Mouse (Mus musculus) forebrain, embryonic 14.5 days (tissue): Measurements from ENCODE around the gene Cntn1. TPM values are rescaled to one million over a fixed set of nuclear protein-coding genes. Genes with fewer than 3 reads are reported as not detected.
A peak's percentile ranks its signal among the peaks of the same experiment; 100 is the strongest.

Experiments
- ATAC-seq: fragments of 200-750 bp; cut with Nextera tagmentation; 2 replicates; pipeline ENCODE4 v1.8.0; 2017; ENCODE audit warnings: mild to moderate bottlenecking, moderate library complexity
- DNase-seq: peaks from one replicate; pipeline ENCODE4 v3.0.0-alpha.2; 2015; ENCODE audit warnings: low spot score
- H3K27ac ChIP-seq: fragments of 300-500 bp; sonication (generic); 2 replicates; pipeline ENCODE4 v1.5.1; 2014; ENCODE audit warnings: low read depth, mild to moderate bottlenecking, control low read depth, low read length, moderate library complexity
- H3K27me3 ChIP-seq: fragments of 300-500 bp; sonication (generic); replicated peaks from 2 replicates; pipeline ENCODE4 v1.6.1; 2014; ENCODE audit warnings: low read length, control low read depth, mixed read lengths; ENCODE audit not compliant: control insufficient read depth, insufficient read depth
- H3K36me3 ChIP-seq: fragments of 300-500 bp; sonication (generic); 2 replicates; pipeline ENCODE4 v1.6.1; 2014; ENCODE audit warnings: low read length, control low read depth; ENCODE audit not compliant: control insufficient read depth, insufficient read depth
- H3K4me1 ChIP-seq: fragments of 300-500 bp; sonication (generic); 2 replicates; pipeline ENCODE4 v1.6.1; 2014; ENCODE audit warnings: antibody characterized with exemption, low read length, control low read depth; ENCODE audit not compliant: control insufficient read depth, insufficient read depth
- H3K4me2 ChIP-seq: fragments of 300-500 bp; sonication (generic); 2 replicates; pipeline ENCODE4 v1.6.1; 2014; ENCODE audit warnings: mild to moderate bottlenecking, control low read depth, low read length
- H3K4me3 ChIP-seq: fragments of 300-500 bp; sonication (generic); 2 replicates; pipeline ENCODE4 v1.5.1; 2014; ENCODE audit warnings: low read depth, low read length, control low read depth
- H3K9ac ChIP-seq: fragments of 300-500 bp; sonication (generic); 2 replicates; pipeline ENCODE4 v1.6.1; 2014; ENCODE audit warnings: mild to moderate bottlenecking, low read length, control low read depth, moderate library complexity
- H3K9me3 ChIP-seq: fragments of 300-500 bp; sonication (generic); replicated peaks from 2 replicates; pipeline ENCODE4 v1.6.1; 2016; ENCODE audit warnings: low read length, control low read depth, mixed read lengths; ENCODE audit not compliant: control insufficient read depth
- WGBS: fragments of 180-500 bp; shearing (Covaris S2); extraction: QIAGEN DNeasy Blood & Tissue Kit; methylation state at CpG from one replicate; pipeline ENCODE4 v1.1.7; 2014; 5-methylcytosine and 5-hydroxymethylcytosine counted together
- polyA plus RNA-seq: library from polyadenylated mRNA; unstranded; fragments of >200 nt; fragmentation: Nextera tagmentation; extraction: Ambion mirVana; gene quantifications from 2 replicates; pipeline ENCODE4 v1.2.1, GENCODE M21; 2014

Cntn1 gene
- polyA plus RNA-seq, 1 experiment from 2014 or later = 23.4 TPM

DNA sequence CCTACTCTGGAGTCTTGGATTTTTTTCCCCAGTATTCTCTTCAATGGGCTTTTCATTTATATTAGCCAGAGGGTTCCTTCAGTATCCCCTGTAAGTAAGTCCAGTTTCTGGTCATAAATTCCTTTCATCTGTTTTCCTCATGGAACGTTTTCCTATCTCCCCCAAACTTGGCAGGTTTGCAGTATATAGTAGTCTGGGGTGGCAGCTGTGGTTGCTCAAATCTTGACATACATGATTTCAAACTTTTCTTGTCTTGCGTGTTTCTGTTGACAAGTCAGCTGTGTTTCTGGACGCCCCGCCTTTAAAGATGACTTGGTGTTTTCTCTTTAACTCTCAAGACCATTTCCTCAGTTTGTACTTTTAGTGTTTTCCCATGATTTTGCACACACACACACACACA is 155.7 kb downstream of the Cntn1 start:
- ATAC-seq = no peak

DNA sequence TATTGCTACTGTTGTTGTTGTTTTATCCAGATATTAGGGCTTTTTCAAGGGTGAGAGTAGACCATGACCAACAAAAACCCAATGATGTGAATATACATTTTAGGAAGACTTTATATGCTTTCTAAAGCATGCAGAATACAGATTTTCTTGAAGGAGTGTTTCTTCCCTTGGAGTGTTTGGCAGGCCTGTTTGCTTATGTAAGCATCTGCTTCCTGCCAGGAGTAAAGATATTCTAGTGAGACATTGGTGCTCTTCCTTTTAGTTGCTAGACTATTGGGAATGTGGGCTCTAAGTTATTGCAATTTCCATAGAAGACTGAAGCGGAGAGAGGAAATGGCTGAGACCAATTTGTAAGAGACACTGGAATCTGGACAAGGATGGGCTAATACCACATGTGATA is 158.8 kb downstream of the Cntn1 start:
- no peaks in the 10 kb centered on the region for H3K36me3 ChIP-seq
- WGBS = 97% methylated on average over 1 of the region's 1 CpGs

More for the DNA sequence above, 155.7 kb downstream of the Cntn1 start:
- Histone ChIP-seq H3K27me3 (no peaks in the 10 kb centered on the region), H3K36me3 (no peaks in the 10 kb centered on the region), H3K27ac (no peak overlapping the region), H3K9me3 (no peaks in the 10 kb centered on the region), H3K4me2 (no peak overlapping the region), H3K9ac (no peak overlapping the region), H3K4me1 (no peaks in the 10 kb centered on the region), H3K4me3 (no peak overlapping the region)
- no peak for DNase-seq
- 86% methylated on average over 4 of the region's 4 CpGs for WGBS

DNA sequence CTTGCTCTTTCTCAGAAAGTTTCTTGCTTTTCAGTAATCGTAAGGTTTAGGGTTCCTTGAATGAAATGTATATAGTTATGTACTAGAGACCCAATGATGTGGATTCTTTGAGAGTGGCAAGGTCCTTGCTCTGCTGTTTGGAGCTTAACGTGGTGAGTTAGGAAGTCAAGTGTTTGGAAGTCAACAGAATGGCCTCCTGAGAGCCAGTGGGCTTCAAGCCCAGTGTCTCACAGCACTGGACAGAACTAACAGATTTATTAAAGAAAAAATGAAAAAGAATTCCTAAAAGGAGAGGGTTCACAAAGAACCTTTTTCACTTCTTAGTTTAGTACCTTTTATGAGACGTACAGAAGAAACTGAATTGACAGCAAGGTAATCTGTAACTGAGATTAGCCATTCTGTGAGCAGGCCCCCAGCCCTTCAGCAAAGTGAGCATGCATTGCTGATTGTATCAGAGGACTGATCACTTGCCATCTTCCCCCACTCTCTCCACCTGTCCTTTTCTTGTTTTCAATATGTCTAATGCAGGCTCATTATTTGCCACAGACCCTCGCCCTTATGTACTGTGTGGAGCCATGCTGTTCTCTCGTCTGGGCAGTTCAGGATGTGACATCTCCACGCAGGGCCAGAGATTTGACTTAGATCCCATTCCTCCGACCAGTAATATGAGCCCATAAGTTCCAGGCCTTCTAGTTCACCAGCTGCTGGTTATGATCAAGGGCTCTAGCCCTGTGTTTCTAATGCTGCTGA is 159.7 kb downstream of the Cntn1 start:
- no peak overlapping the region for H3K4me2 ChIP-seq
- H3K4me1 ChIP-seq = no peaks in the 10 kb centered on the region
- H3K27ac ChIP-seq = no peak overlapping the region
- 88% methylated on average over 7 of the region's 7 CpGs for WGBS
- no peaks in the 10 kb centered on the region for H3K36me3 ChIP-seq
- H3K9ac ChIP-seq = no peak overlapping the region
- no peak for ATAC-seq
- no peak overlapping the region for H3K4me3 ChIP-seq
- no peaks in the 10 kb centered on the region for H3K9me3 ChIP-seq
- DNase-seq = no peak
- no peaks in the 10 kb centered on the region for H3K27me3 ChIP-seq

More for the DNA sequence above, 158.8 kb downstream of the Cntn1 start:
- no peak overlapping the region for H3K9ac ChIP-seq
- H3K27ac ChIP-seq = no peak overlapping the region
- H3K4me1 ChIP-seq = no peaks in the 10 kb centered on the region
- no peak overlapping the region for H3K4me2 ChIP-seq
- H3K4me3 ChIP-seq = no peak overlapping the region
- DNase-seq (no peak), ATAC-seq (no peak)
- H3K9me3 ChIP-seq = no peaks in the 10 kb centered on the region
- no peaks in the 10 kb centered on the region for H3K27me3 ChIP-seq

DNA sequence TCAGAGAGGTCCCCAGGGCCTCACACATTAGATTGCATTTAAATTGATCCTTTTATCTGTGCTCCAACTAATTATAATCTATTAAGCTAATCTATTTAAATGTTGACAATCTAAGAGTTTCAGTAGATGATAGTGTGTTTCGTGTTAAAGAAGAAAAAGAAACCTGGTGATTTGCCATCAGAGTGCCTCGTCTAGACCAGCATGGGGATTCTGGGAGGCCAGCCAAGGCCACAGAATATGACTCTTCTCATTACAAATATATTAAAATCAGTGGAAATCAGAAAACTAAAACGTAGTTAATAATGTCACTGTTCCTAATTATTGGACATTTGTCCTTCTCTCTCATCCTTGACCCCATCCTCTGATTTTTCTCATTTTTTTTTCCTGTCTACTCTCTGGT is 164.9 kb downstream of the Cntn1 start:
- ATAC-seq (no peak), DNase-seq (no peak)
- WGBS = 43% methylated on average over 3 of the region's 3 CpGs
- Histone ChIP-seq H3K27ac (no peak overlapping the region), H3K36me3 (no peaks in the 10 kb centered on the region), H3K27me3 (no peaks in the 10 kb centered on the region), H3K9ac (no peak overlapping the region), H3K4me3 (no peak overlapping the region), H3K4me2 (no peak overlapping the region), H3K9me3 (no peaks in the 10 kb centered on the region), H3K4me1 (no peaks in the 10 kb centered on the region)

DNA sequence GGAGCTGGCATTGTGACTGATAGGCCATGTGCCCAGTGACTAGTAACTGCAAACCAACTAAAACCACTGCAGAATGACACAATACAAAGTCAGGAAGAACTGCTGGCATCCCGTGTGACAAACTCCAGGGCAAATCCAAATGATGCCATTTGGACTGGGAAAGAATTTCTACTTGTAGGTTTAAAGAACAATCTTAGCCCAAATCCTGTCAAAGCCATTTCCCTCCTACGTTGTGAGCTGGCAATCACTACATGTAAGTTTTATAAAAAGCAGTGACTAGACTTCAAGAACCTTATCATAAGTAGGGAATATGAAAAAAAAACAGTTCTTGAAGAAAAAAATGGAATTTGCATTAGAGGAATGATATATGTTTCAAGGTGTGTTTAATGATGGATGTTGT is 170.5 kb downstream of the Cntn1 start:
- Histone ChIP-seq H3K4me2 (no peak overlapping the region), H3K27ac (no peak overlapping the region), H3K36me3 (no peaks in the 10 kb centered on the region), H3K4me1 (no peaks in the 10 kb centered on the region), H3K4me3 (no peak overlapping the region), H3K9me3 (no peaks in the 10 kb centered on the region), H3K9ac (no peak overlapping the region), H3K27me3 (no peaks in the 10 kb centered on the region)
- DNase-seq = no peak
- no peak for ATAC-seq
- WGBS = 81% methylated on average over 2 of the region's 2 CpGs

DNA sequence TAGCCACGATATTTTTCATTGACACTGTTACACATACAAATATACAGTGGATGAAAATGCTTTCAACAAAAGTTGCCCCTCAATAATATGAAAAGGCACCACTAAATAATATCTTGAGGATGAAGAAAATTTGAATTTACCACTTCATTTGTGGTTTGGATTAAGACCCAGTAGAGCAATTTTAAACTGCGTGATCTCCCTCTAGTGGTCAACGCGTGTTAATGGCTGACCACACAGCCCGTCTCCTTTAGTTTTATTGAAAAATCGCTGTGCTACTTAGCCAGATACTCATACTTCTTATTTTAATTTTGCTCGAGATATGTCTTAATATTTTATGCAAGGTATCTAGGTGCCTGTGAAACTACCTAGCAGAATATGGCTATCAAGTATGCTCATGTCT is 180.4 kb downstream of the Cntn1 start:
- DNase-seq = peak; percentile 82
- Histone ChIP-seq H3K4me3 (no peak overlapping the region), H3K4me2 (no peak overlapping the region), H3K27ac (no peak overlapping the region), H3K36me3 (no peaks in the 10 kb centered on the region), H3K9me3 (no peaks in the 10 kb centered on the region), H3K9ac (no peak overlapping the region), H3K4me1 (no peaks in the 10 kb centered on the region), H3K27me3 (no peaks in the 10 kb centered on the region)
- WGBS = 18% methylated on average over 7 of the region's 7 CpGs
- 0 out of 2 replicates have a peak, but pooled peaks have one; percentile 46 for ATAC-seq

DNA sequence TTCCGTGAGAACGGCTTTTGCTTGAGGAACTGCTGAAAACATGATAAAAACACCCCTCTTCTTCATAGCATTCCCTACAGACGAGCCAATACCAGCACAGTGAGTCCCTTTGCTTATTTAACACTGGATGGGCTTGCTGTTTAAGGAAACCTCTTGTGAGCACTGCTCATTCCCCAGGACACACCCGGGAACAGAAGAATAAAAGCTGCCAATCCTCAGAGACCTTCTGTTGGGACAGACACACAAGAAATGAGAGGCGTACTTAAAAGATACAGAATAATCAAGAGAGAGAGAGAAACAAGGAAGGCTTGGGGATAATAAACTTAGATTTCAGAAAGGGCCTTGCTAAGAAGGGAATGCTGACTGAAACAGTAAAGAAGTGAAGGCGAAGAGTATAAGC is 184.9 kb downstream of the Cntn1 start:
- H3K36me3 ChIP-seq = no peaks in the 10 kb centered on the region
- no peak overlapping the region for H3K4me3 ChIP-seq
- ATAC-seq (no peak), DNase-seq (no peak)
- no peak overlapping the region for H3K9ac ChIP-seq
- 74% methylated on average over 6 of the region's 6 CpGs for whole genome bisulfite sequencing
- H3K27ac ChIP-seq = no peak overlapping the region
- no peaks in the 10 kb centered on the region for H3K9me3 ChIP-seq
- H3K27me3 ChIP-seq = no peaks in the 10 kb centered on the region
- no peaks in the 10 kb centered on the region for H3K4me1 ChIP-seq
- no peak overlapping the region for H3K4me2 ChIP-seq

DNA sequence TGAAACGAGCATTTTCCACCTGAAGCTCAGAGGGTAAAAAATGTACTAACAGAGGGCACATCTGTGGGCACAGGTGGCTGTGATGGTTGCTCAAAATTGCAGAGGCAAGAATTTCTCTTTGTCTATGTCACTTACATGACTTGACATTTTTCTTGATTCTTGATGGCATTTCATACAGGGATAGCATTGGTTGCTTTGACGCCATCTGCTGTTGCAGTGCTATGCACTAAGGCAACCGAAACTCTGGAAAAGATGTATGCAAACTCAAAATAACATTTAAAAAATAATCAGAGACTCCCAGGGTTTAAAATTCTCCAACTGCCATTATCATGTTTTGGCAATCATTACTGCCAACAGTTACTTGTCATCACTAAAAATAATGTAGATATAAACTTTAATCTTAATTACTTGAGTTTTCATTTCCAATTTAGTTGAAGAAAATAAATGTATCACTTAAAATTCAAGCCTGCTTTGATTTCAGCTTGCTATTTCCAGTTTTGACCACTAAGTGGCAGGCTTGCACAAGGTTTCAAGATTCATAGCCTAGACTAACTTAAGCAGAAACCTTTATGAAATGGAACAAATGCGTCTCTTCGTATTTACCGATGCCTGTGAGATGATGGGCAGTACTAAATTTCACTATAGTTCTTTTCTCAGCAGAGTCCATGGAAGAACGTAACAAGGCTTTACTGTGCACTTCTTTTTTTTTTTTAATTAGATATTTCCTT is 214.2 kb downstream of the Cntn1 start:
- H3K27ac ChIP-seq = no peak overlapping the region
- no peaks in the 10 kb centered on the region for H3K4me1 ChIP-seq
- no peaks in the 10 kb centered on the region for H3K36me3 ChIP-seq
- ATAC-seq (peak; percentile 42; the same call in 1 of the 2 replicates), DNase-seq (peak; percentile 84)
- no peaks in the 10 kb centered on the region for H3K9me3 ChIP-seq
- no peaks in the 10 kb centered on the region for H3K27me3 ChIP-seq
- no peak overlapping the region for H3K9ac ChIP-seq
- WGBS = 29% methylated on average over 7 of the region's 7 CpGs
- H3K4me2 ChIP-seq = no peak overlapping the region
- H3K4me3 ChIP-seq = no peak overlapping the region

DNA sequence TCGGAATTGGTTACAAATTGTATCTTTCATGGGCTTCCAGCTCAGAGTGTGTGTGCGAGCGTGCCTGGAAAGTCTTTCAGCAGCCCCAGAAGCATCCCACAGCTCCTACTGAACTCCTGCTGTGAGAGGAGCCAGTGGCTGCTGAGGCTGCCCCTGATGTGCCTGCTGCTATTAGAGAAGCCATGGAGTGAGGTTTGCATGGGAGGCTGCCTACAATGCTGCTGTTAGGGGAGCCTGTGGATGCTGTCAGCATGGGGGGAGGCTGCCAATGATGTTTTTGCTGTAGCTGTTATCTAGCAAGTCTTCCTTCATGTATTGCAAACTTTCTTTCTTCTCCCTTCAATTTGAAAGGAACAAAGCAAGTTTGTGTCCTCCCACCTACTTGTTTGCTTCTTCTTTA is 217.4 kb downstream of the Cntn1 start:
- Histone ChIP-seq H3K9ac (no peak overlapping the region), H3K4me2 (no peak overlapping the region), H3K4me1 (no peaks in the 10 kb centered on the region), H3K36me3 (no peaks in the 10 kb centered on the region), H3K27ac (no peak overlapping the region), H3K9me3 (no peaks in the 10 kb centered on the region), H3K4me3 (no peak overlapping the region), H3K27me3 (no peaks in the 10 kb centered on the region)
- WGBS = 27% methylated on average over 3 of the region's 3 CpGs
- ATAC-seq = no peak
- no peak for DNase-seq
